Mouse (Mus musculus) heart, adult 2 months (tissue): ENCODE results near the gene Supt5. TPM values are rescaled to one million over a fixed set of nuclear protein-coding genes. Genes with fewer than 3 reads are reported as not detected.

ENCODE experiments used
- DNase-seq, 2 experiments: peaks; one replicate each; pipeline ENCODE4 v3.0.0; 2021
- H3K27ac ChIP-seq: fragments of 200-600 bp; 2 replicates; pipeline ENCODE4 v1.8.1; 2022
- H3K27me3 ChIP-seq: fragments of 200-500 bp; 2 replicates; pipeline ENCODE4 v1.6.1; 2012; ENCODE audit warnings: mild to moderate bottlenecking, low read length, inconsistent platforms, mixed read lengths; ENCODE audit not compliant: control insufficient read depth, insufficient read depth
- H3K36me3 ChIP-seq: fragments of 200-500 bp; 2 replicates; pipeline ENCODE4 v1.6.1; 2012; ENCODE audit warnings: low read length, inconsistent platforms; ENCODE audit not compliant: control insufficient read depth, insufficient read depth
- H3K4me1 ChIP-seq: fragments of 200-500 bp; 2 replicates; pipeline ENCODE4 v1.6.1; 2011; ENCODE audit warnings: low read length; ENCODE audit not compliant: control insufficient read depth, insufficient read depth
- H3K4me3 ChIP-seq: fragments of 200-600 bp; 2 replicates; pipeline ENCODE4 v1.8.1; 2022
- H3K79me2 ChIP-seq: fragments of 200-500 bp; replicated peaks from 2 replicates; pipeline ENCODE4 v1.6.1; 2012; ENCODE audit warnings: mild to moderate bottlenecking, inconsistent platforms, low read length, moderate library complexity, mixed read lengths; ENCODE audit not compliant: control insufficient read depth, insufficient read depth
- H3K9ac ChIP-seq: fragments of 200-500 bp; 2 replicates; pipeline ENCODE4 v1.6.1; 2012; ENCODE audit warnings: low read depth, mild to moderate bottlenecking, control low read depth, inconsistent platforms, low read length, mixed read lengths
- CTCF ChIP-seq: fragments of 200-600 bp; IDR thresholded peaks from 2 replicates; pipeline ENCODE4 v1.8.1; 2022; ENCODE audit warnings: antibody characterized with exemption, mild to moderate bottlenecking, moderate library complexity
- EP300 ChIP-seq: fragments of 200-500 bp; IDR thresholded peaks from 2 replicates; pipeline ENCODE4 v1.6.1; 2011; ENCODE audit warnings: low read depth, low read length, control low read depth; ENCODE audit not compliant: insufficient read depth
- POLR2A ChIP-seq: fragments of 200-500 bp; IDR thresholded peaks from 2 replicates; pipeline ENCODE4 v1.6.1; 2011; ENCODE audit warnings: mild to moderate bottlenecking, low read depth, low read length, control low read depth; ENCODE audit not compliant: insufficient read depth
- WGBS: fragments of 180-500 bp; shearing (Covaris S2); methylation state at CpG from one replicate; pipeline ENCODE4 v1.1.7; 2018; 5-methylcytosine and 5-hydroxymethylcytosine counted together
- intact Hi-C: fragments of 180-260 bp; cut with DNase I; formaldehyde crosslinking; loops from one replicate; pipeline ENCODE4 v1.15.1; 2025
- polyA plus RNA-seq: library from polyadenylated mRNA; depleted of rRNA; stranded (reverse); fragments of >200 nt; gene quantifications from 2 replicates; pipeline ENCODE4 v1.2.3, GENCODE M21; 2012
- total RNA-seq, 2 experiments: library from RNA; stranded (reverse); gene quantifications; 2 replicates each; pipeline ENCODE4 v1.2.3; 2021

Supt5 gene
- total and polyA plus RNA-seq, 3 experiments: 52.5 to 64.3 (median 59.9) TPM

- TF ChIP-seq CTCF: no peak
- no peak for TF ChIP-seq EP300
- no peak for TF ChIP-seq POLR2A
- Histone ChIP-seq H3K36me3 (peaks cover 5% of the 10 kb centered on the region; the same call in 1 of the 2 replicates), H3K79me2 (0 out of 2 replicates have a peak, but pooled peaks cover 3% of the 10 kb centered on the region), H3K4me1 (peaks cover 12% of the 10 kb centered on the region), H3K9ac (no peak overlapping the region), H3K4me3 (no peak overlapping the region), H3K27ac (no peak overlapping the region), H3K27me3 (no peaks in the 10 kb centered on the region)
- 85% methylated on average over 3 of the region's 3 CpGs for WGBS
- DNase-seq: no peak
- intact Hi-C loops: no loop called here
Measured at GRCm38 (mm10) chr7:28354113-28354581, 15.6 kb upstream of the Supt5 start.

GRCm38 (mm10) chr7:28353267-28353666 lies 14.7 kb upstream of the Supt5 start:
- 78% methylated on average over 2 of the region's 2 CpGs for WGBS
- intact Hi-C loops: no loop called here

GRCm38 (mm10) chr7:28351676-28352191 lies 13.2 kb upstream of the Supt5 start:
- intact Hi-C loops: loop anchor here (1.0 kb wide), 1 partner anchor 20 kb away; no protein-coding TSS in a partner anchor
- H3K4me3 ChIP-seq: peak overlapping the region; percentile 72
- H3K27me3 ChIP-seq: no peaks in the 10 kb centered on the region
- H3K79me2 ChIP-seq: 0 out of 2 replicates have a peak, but pooled peaks cover 3% of the 10 kb centered on the region
- WGBS: 26% methylated on average over 4 of the region's 4 CpGs
- DNase-seq: no peak
- H3K9ac ChIP-seq: peak overlapping the region; percentile 29
- TF ChIP-seq CTCF (no peak), POLR2A (no peak), EP300 (no peak)
- no peak overlapping the region for H3K27ac ChIP-seq
- peaks cover 6% of the 10 kb centered on the region for H3K4me1 ChIP-seq
- H3K36me3 ChIP-seq: peaks cover 5% of the 10 kb centered on the region; the same call in 1 of the 2 replicates

More at GRCm38 (mm10) chr7:28353267-28353666, 14.7 kb upstream of the Supt5 start:
- no peak for DNase-seq
- no peak overlapping the region for H3K4me3 ChIP-seq
- no peak overlapping the region for H3K27ac ChIP-seq
- H3K27me3 ChIP-seq: no peaks in the 10 kb centered on the region
- H3K4me1 ChIP-seq: peaks cover 12% of the 10 kb centered on the region
- H3K36me3 ChIP-seq: peaks cover 5% of the 10 kb centered on the region; the same call in 1 of the 2 replicates
- no peak for TF ChIP-seq EP300
- 0 out of 2 replicates have a peak, but pooled peaks have one; percentile 23 for TF ChIP-seq CTCF
- no peak for TF ChIP-seq POLR2A
- no peak overlapping the region for H3K9ac ChIP-seq
- H3K79me2 ChIP-seq: 0 out of 2 replicates have a peak, but pooled peaks cover 3% of the 10 kb centered on the region

- DNase-seq: peak; percentile 97 to 99
- Histone ChIP-seq H3K79me2 (0 out of 2 replicates have a peak, but pooled peaks cover 3% of the 10 kb centered on the region), H3K36me3 (peaks cover 5% of the 10 kb centered on the region; the same call in 1 of the 2 replicates), H3K27ac (peak within 1 kb of the TSS; percentile 96), H3K4me3 (peak within 1 kb of the TSS; percentile 72), H3K27me3 (no peaks in the 10 kb centered on the region), H3K9ac (peak within 1 kb of the TSS; percentile 83), H3K4me1 (peaks cover 5% of the 10 kb centered on the region)
- TF ChIP-seq CTCF: no peak
- 0 out of 2 replicates have a peak, but pooled peaks have one; percentile 57 for TF ChIP-seq EP300
- TF ChIP-seq POLR2A: peak; percentile 86
- intact Hi-C loops: loop anchor here (1.0 kb wide), 1 partner anchor 12 kb away; the partner anchor contains the start of gene Supt5
- under 1% methylated on average over 50 of the region's 50 CpGs for WGBS
Measured at GRCm38 (mm10) chr7:28350155-28350883, 11.8 kb upstream of the Supt5 start, which contains the start of gene Rps16. Gene Rps16, plus strand, starts transcription at chr7:28350652.

- no peak overlapping the region for H3K9ac ChIP-seq
- H3K36me3 ChIP-seq: peaks cover 5% of the 10 kb centered on the region; the same call in 1 of the 2 replicates
- intact Hi-C loops: no loop called here
- H3K27ac ChIP-seq: no peak overlapping the region
- no peak for DNase-seq
- TF ChIP-seq CTCF: peak; percentile 42
- TF ChIP-seq EP300: no peak
- TF ChIP-seq POLR2A: no peak
- 75% methylated on average over 7 of the region's 7 CpGs for WGBS
- no peaks in the 10 kb centered on the region for H3K27me3 ChIP-seq
- H3K79me2 ChIP-seq: 0 out of 2 replicates have a peak, but pooled peaks cover 3% of the 10 kb centered on the region
- peaks cover 6% of the 10 kb centered on the region for H3K4me1 ChIP-seq
- H3K4me3 ChIP-seq: no peak overlapping the region
Measured at GRCm38 (mm10) chr7:28348601-28349000, 10.1 kb upstream of the Supt5 start.
